Mouse (Mus musculus) adrenal gland, postnatal 4 days (tissue): ENCODE measurements around the gene Arl14. TPM values are rescaled to one million over a fixed set of nuclear protein-coding genes. Genes with fewer than 3 reads are reported as not detected.
"Not testable (repeated sequence)": the region's sequence is repeated elsewhere in the genome, so short reads cannot be mapped to it uniquely, and the experiment has no call there.

ENCODE experiments used
- DNase-seq, 2 experiments: peaks; one replicate each; pipeline ENCODE4 v3.0.0; 2021 to 2022; ENCODE audit warnings: low spot score in 2 of 2, mixed read lengths in 2 of 2
- total RNA-seq, 2 experiments: library from RNA; stranded (reverse); gene quantifications; 2 replicates each; pipeline ENCODE4 v1.2.3; 2021

Gene Arl14
- total RNA-seq, 2 experiments from 2014 or later = not detected

- not testable (repeated sequence) for DNase-seq
These were observed 42.1 kb downstream of the Arl14 start for GRCm38 (mm10) chr3:69264299-69264698.

- no peak for DNase-seq
These were observed 49.6 kb downstream of the Arl14 start for GRCm38 (mm10) chr3:69271812-69272211.

Other genes with a start within 250 kb of the Arl14 start
- 10 to 100 TPM; 22.4 to 29.5 TPM for gene Ift80, start 217.8 kb upstream of the Arl14 start, total RNA-seq
- gene Smc4, start 217.7 kb upstream of the Arl14 start, total RNA-seq = 10 to 100 TPM; 65.9 to 79.6 TPM
- gene Trim59, start 177.7 kb upstream of the Arl14 start, total RNA-seq = 10 to 100 TPM; 29.0 to 32.5 TPM
- 10 to 100 TPM; 50.0 to 54.8 TPM for gene Kpna4, start 95.3 kb upstream of the Arl14 start, total RNA-seq
- 10 to 100 TPM; 15.6 to 17.0 TPM for gene Ppm1l, start 94.4 kb downstream of the Arl14 start, total RNA-seq